Mouse (Mus musculus): ENCODE results near the gene Parp8.

Gene Parp8

GRCm38 (mm10) chr13:116811456-116811855, 213.9 kb downstream of the Parp8 start:
- DNase-seq, result no peak

Data from lung, postnatal 10 days (tissue).